8 mouse cellular contexts compared by ENCODE assay signal in the genomic region with DNA sequence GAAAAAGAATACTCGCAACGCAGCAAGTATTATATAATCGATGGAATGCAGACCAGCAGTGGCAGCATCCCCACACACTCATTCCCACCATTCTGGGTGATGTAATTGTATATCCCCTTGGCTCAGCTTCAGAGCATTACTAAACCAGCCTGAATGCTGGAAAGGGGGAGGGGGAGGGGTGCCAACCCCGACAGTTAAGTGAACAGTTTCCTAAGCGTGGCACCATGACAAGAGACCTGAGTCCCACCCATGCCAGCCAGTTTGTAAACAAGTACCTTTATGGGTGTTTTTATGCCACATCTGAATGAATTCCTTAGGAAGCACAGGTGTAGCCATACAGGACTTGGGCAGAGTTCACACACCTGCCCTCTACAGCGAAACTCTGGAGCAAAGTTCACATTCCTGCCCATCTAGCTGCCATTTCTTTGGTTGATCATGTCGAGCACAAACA. TPM values are rescaled to one million over a fixed set of nuclear protein-coding genes. Genes with fewer than 3 reads are reported as not detected.
DNase-seq lines count a peak whose midpoint lies in the region; ATAC-seq lines count a peak whose summit lies in the region.

No protein-coding gene starts in this region.

- 25% methylated on average over 7 of the region's 7 CpGs for WGBS in heart, embryonic 16.5 days
- WGBS in lung, embryonic 15.5 days, result 13% methylated on average over 7 of the region's 7 CpGs

- peak overlapping the region; percentile 42 for H3K4me2 ChIP-seq in heart, embryonic 16.5 days (ENCODE audit: low read depth, low read length)
- peak overlapping the region; percentile 49 for H3K4me2 ChIP-seq in lung, embryonic 15.5 days

- peak overlapping the region; percentile 14 for H3K4me3 ChIP-seq in heart, embryonic 16.5 days (ENCODE audit: low read length)
- peak overlapping the region; percentile 12; the same call in 1 of the 2 replicates for H3K4me3 ChIP-seq in lung, embryonic 15.5 days

- DNase-seq in heart, adult 18-20 months, result peak; percentile 16 to 53
- DNase-seq in heart, adult 8-10 months (ENCODE audit: low spot score), result no peak
- DNase-seq in cerebellum, postnatal 10 days, result peak; percentile 59 to 66
- peak; percentile 48 to 71 for DNase-seq in kidney, postnatal 4 days
- no peak for DNase-seq in spleen, adult 18-20 months
- no peak for DNase-seq in B cell, adult 2 months

- H3K9me3 ChIP-seq in heart, embryonic 16.5 days (replicated peaks; ENCODE audit: control insufficient read depth, low read length), result no peaks in the 10 kb centered on the region
- H3K9me3 ChIP-seq in lung, embryonic 15.5 days, result no peaks in the 10 kb centered on the region

- no peaks in the 10 kb centered on the region for H3K27me3 ChIP-seq in heart, embryonic 16.5 days (ENCODE audit: control insufficient read depth, insufficient read depth, low read length)
- no peaks in the 10 kb centered on the region for H3K27me3 ChIP-seq in lung, embryonic 15.5 days

- H3K27ac ChIP-seq in heart, embryonic 16.5 days (ENCODE audit: low read length), result peak overlapping the region; percentile 72
- H3K27ac ChIP-seq in lung, embryonic 15.5 days, result peak overlapping the region; percentile 92

- peaks cover 16% of the 10 kb centered on the region for H3K4me1 ChIP-seq in heart, embryonic 16.5 days (ENCODE audit: control insufficient read depth, insufficient read depth, low read length)
- peaks cover 30% of the 10 kb centered on the region for H3K4me1 ChIP-seq in lung, embryonic 15.5 days

- peak; percentile 75 for ATAC-seq in heart, embryonic 16.5 days (replicated peaks; ENCODE audit: extremely low read depth, insufficient read depth, low FRiP score)
- peak; percentile 77 for ATAC-seq in lung, embryonic 15.5 days (ENCODE audit: borderline replicate concordance, extremely low read depth, low FRiP score, low TSS enrichment)

- H3K36me3 ChIP-seq in heart, embryonic 16.5 days (ENCODE audit: control insufficient read depth, insufficient read depth), result peaks cover 5% of the 10 kb centered on the region
- no peaks in the 10 kb centered on the region for H3K36me3 ChIP-seq in lung, embryonic 15.5 days

- no peak overlapping the region for H3K9ac ChIP-seq in heart, embryonic 16.5 days (ENCODE audit: low read length)
- no peak overlapping the region for H3K9ac ChIP-seq in lung, embryonic 15.5 days

RNA-seq across cellular contexts. Expression of gene Cnksr3, which starts 53.0 kb away (rescaled TPM):
- 10 to 100 TPM; 32.7 to 33.7 TPM for total RNA-seq in heart, adult 18-20 months (2021)
- total RNA-seq in heart, adult 8-10 months (2022), result 10 to 100 TPM; 17.2 to 25.1 (median 23.2) TPM
- 8.4 and 9.3 TPM in 2 replicates for polyA plus RNA-seq in heart, embryonic 16.5 days (2015; fragmentation: Nextera tagmentation; extraction: Ambion mirVana)
- 9.8 and 10.1 TPM in 2 replicates for polyA plus RNA-seq in lung, embryonic 15.5 days (2015; fragmentation: Nextera tagmentation; extraction: Ambion mirVana)

Comparison
In these comparisons a context has a peak if more than half of its experiments do, and no peak if none do; other contexts are left out.
1. DNase-seq: peak in heart, adult 18-20 months (2 of 2), cerebellum, postnatal 10 days (2 of 2) and kidney, postnatal 4 days (2 of 2); none in heart, adult 8-10 months (single experiment), spleen, adult 18-20 months (0 of 2) and B cell, adult 2 months (0 of 2).